Mouse (Mus musculus): ENCODE data around the gene 1700017B05Rik.
"Not testable (repeated sequence)": the region's sequence is repeated elsewhere in the genome, so short reads cannot be mapped to it uniquely, and the experiment has no call there.

Gene 1700017B05Rik

DNA sequence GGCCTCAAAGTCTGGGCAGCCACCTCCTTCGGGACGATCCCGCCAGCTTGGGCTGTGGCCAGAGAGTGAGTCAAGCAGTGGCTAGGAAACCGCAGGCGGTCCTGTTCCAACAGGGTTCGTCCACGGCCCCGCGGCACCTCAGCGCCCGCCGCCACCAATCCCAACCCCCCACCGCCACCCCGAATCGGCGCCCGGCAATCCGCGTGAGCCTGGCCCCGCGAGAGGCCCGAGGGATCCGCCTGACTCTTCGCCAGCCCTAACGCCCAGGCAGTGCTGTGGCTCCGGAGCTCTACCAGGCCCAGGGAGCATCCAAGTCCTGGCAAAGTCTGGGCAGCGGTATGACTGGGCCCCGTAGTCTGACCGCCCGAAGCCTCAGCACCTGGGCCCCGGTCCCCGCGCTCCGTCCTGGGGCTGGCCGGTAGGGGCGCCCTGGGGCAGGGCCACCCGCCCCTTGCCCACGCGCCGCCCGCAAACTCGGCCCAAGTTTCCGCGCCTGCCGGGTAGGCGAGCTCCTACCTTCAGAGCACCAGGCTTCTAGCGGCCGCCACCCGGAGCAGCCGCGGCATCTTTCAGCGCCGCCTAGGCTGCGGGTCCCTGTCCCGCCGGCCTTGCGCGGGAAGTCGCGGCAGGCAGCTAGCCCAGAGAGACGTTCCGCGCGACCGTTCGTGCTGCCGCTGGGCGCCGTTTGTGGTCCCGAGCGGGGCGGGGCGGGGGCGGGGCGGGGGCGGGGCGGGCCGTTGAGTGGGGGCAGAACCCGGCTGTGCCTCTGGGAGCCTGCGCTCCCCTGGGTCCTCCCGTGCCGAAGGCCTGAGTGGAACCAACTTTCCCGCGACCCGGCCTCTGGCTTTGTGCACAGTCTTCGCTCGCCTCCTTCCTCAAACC lies at the start of gene 1700017B05Rik:
1700017B05Rik (minus strand) TSS at position 700 of the 882 bp plus-strand sequence.
- peak; percentile 68 to 84 for DNase-seq (ENCODE audit: low spot score in 2 of 2)

DNA sequence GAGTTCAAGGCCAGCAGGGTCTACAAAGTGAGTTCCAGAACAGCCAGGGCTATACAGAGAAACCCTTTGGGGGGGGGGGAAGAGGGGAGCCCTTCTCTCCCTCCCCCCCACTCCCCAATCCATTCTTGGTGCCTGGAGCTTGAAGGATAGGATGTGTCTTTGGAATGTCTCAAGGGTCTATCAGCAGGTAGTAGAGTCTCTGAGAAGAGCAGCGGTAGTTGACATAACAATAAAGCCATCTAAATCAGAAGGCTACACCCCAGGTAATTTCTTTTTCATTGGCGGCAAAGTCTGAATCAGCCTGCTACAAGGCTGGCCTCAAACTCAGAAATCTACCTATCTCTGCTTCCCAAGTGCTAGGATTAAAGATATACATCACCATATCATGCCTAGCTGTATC lies 48.5 kb upstream of the 1700017B05Rik start:
- no peak for DNase-seq (ENCODE audit: low spot score in 2 of 2)

DNA sequence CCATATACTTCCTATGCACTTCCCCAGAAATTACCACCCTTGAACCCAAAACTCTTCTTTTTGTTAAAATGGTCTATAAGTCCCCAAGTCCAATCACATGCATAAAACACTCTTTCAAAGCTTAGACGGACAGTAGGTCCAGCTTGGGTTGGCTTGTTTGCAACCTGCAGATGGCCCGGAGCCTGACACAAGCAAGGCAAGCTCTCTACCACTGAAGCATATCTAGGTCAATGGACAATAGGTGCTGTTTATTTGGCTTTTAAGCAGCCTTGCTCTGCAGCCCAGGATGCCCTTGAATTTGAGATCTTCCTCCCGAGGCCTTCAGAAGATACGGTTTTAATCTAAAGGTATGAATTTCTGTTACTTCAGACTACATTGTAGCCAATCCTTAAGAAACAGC lies 46.9 kb upstream of the 1700017B05Rik start:
- no peak for DNase-seq (ENCODE audit: low spot score in 2 of 2)

DNA sequence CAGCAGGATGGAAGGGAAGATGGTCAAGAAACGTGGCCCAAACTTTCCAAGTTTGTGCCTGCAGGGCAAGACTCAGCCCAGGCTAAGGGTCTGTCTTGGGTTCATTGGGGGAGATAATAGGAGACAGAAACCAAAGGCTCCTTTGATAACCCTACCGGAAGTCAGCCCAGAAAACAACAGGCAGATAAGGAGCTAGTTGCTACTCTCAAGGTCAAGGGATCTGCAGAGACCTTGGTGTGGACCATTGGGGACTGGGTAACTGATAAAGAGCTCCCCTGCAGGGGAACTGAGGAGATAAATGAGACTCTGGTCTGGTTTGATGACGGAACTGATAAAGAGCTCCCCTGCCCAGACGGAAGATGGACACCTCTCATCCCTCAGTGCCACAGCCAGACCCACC lies 45.0 kb upstream of the 1700017B05Rik start:
- no peak for DNase-seq (ENCODE audit: low spot score in 2 of 2)

DNA sequence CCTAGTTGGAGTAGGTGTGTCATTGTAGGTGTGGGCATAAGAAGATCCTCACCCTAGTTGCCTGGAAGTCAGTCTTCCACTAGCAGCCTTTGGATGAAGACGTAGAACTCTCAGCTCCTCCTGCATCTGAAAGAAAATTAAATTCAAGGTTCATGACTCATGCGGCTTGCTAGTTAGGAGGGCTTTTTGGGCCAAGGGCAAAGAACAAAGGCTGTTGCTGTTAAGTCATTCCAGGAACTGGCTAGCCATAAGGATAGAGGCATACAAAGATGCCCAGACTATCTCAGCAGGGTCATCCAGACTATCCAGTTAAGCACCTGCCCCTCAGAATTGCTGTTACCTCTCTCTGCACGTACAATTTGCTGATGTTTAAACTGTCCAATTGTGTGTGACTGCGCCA lies 42.3 kb upstream of the 1700017B05Rik start:
- not testable (repeated sequence) for DNase-seq (ENCODE audit: low spot score in 2 of 2)

DNA sequence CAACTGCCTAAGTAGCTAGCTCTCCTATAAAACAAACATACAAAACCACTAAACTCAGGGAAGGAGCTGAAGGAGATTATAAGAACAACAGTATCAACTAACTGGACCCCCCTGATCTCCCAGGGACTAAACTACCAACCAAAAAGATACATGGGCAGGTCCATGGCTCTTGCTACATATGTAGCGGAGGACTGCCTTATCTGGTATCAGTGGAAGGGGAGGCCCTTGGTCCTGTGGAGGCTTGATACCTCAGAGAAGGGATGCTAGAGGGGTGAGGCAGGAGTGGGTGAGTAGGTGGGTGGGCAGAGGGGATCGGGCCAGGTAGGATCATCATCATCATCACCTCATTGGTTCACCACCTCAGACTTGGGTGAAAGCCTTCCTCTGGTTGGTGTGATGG lies 41.8 kb upstream of the 1700017B05Rik start:
- no peak for DNase-seq (ENCODE audit: low spot score in 2 of 2)

DNA sequence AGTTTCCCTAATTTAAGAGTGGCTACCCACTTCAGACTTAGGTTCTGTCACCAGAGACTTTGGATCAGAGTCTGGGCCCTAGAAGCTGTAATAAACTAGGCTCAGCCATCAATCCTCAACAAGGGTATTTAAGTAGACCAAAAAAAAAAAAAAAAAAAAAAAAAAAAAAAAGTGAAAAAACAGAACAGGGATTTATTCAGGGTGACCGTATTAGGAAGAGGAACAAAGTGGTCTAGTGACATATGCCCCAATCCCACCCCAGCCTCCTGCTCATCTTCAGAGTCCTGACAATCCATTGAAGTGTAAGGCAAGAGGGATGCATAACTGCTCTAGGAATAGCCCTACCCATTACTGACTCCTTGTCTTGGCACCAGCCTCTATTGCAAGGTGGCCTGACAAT lies 40.9 kb upstream of the 1700017B05Rik start:
- no peak for DNase-seq (ENCODE audit: low spot score in 2 of 2)

DNA sequence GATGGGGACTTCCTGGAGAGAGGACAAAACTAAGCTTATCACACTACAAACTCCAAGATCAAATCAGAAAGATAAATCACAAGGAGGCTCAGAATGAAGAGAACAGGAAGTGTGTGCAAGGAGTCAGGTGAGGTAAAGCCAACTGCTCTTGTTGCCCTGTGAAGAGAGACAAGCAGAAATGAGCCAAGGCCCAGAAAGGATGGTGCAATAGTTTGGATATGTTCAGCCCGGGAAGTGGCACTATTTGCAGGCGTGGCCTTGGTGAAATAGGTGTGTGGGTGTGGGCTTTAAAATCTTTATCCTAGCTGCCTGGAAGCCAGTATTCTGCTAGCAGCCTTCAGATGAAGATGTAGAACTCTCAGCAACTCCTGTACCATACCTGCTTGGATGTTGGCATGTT lies 38.4 kb upstream of the 1700017B05Rik start:
- DNase-seq (ENCODE audit: low spot score in 2 of 2) = no peak

DNA sequence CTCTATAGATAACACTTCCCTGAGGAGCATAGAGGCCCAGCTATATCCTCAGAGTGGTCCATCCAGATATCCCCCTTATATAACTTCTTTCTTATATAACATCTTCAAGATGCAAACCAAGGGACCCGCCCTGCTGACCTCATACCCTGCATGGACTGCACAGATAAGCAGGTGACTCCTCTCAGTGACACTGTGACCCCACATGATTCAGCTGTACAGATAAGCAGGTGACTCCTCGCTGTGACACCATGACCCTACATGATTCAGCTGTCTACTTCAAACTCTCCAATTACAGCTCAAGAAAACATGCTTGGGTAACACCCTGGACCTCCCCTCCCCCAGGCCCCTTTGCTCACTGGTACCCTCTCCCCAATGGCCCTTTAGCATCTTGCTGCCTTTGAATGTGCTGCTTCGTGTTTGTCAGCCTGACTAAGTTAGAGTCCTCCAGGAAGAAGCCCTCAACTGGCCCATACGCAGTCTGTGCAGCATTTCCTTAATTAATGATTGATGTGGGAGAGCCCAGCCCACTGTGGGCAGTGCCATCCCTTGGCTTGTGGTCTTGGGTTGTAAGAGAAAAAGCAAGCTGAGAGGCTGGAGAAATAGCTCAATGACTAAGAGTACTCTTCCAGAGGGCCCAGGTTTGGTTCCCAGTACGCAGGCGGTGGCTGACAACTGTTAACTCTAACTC lies 37.5 kb upstream of the 1700017B05Rik start:
- DNase-seq (ENCODE audit: low spot score in 2 of 2) = no peak

DNA sequence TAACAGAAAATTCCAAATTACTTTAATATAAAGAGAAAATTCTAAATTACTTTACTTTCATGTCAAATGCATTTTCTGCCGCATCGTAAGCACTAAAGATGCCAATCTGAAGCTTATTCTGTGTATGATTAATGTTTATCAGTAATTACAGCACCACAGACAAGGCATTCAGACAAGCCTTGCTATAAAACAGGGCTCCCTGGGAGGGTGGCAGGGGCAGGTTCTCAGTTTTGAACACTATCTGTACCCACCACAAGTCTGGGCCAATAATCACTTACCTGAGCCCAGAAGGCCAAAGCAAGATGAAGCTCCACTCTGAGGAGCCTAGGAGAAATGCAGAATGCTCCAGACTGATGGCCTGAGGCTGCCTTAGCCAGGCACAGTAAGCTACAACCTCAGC lies 35.5 kb upstream of the 1700017B05Rik start:
- DNase-seq (ENCODE audit: low spot score in 2 of 2) = no peak

DNA sequence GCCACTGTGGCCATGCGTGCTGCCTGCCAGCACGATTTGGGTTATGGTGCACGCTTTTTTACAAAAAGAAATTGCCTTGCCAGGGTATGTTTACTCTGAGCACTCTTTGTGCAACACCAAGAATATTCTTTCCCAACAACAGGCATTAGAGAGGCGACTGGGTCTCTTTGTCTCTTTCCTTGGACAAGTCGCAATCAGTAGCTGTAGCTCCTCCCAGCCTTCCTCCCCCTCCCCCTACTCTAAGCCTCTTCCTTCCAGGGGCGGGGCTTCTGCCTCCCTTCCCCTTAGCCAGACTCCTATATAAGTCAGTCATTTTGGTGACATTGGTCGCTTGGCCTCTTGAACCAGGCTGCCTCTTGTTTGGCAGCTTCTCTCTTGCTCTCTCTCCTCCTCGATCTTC lies 33.9 kb upstream of the 1700017B05Rik start:
- no peak for DNase-seq (ENCODE audit: low spot score in 2 of 2)

DNA sequence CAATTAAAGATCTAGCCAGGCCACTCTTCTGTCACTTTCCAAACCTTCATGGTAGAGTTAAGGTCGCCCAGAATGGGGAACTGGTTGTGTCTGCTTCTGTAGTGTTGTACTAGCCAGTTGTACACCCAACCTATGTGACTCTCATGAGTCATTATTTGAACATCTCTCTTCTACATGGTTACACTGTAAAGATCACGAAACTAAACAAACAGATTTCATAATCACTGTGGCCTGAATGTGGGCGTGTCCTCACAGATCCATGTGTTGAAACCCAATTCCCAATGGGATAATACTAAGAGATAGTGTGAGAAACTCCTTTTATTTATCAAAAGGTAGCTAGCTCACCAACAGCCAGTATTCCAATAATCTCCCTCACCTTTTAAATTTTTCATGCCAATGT lies 33.3 kb upstream of the 1700017B05Rik start:
- DNase-seq (ENCODE audit: low spot score in 2 of 2) = no peak

DNA sequence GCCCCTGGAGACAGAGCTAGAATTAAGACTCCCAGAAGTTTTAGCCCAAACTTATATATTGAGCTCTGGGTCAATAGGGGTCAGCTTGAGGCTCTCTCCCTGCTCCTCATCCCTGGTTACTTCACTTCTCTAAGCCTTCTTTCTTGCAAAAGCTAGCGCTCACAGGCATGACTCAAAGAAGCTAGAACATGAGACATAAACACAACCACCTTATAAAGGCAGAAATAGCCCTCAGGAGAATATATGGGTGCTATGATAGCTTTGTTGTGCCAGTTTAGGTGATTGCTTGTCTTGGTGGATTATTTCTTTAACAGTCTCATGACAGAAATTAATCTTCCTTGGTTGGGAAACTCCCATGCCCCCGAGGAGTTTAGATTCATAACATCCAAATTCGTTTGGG lies 32.5 kb upstream of the 1700017B05Rik start:
- no peak for DNase-seq (ENCODE audit: low spot score in 2 of 2)

DNA sequence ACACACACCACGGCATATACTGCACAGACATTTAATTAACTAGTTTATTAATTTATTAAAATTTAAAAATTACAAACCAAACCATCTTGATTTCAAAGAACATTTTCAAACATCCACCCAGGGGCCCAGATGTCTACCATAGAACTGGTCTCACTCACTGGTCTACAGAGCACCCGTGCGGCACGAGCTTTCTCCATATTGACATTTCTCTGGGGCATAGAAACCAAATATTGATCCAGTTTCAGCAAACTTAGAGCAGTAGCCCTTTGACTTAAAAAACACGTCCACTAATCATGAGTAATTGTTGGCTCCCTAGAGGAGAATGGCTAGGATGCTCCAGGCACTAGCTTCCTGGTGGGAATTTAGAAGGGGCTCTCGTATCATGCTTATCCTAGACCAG lies 24.8 kb upstream of the 1700017B05Rik start:
- DNase-seq (ENCODE audit: low spot score in 2 of 2) = no peak

DNA sequence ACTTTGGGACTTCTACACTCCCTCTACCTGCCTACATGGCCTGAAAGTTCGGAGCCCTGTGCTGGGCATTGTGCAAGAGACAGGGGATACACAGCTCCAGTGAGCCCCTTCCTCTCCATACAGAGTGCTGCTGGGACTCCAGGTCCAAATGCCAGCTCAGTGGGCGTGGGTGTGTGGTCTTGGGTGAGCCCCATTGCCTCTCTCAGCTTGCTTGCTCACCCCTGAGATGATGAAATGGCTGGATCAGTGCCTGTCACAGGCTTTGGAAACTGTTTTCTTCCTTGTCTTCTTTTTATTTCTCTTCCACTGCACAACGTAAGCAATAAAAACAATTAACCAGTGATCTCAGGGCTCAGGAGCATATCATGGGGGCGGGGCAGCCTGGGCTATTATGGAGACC lies 20.9 kb upstream of the 1700017B05Rik start:
- DNase-seq (ENCODE audit: low spot score in 2 of 2) = no peak

DNA sequence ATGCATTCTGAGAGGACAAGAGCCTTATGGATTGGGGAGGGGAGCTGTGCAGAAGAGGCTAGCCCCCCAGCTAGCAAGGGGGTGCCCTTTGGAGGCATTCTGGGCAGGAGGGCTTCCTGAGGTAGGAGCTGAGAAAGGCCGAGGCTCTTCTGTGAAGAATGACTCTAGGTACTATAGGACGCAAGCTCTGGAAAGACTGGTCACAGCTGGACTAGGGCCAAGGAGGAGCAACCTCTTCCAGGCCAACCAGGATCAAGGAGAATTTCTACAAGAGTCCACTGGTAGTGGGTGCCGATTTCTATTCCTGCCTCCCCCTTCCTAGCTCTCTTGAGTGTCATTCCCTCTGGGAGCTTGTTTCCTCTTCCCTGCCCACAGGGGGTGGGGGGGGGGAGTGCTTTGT lies 20.3 kb upstream of the 1700017B05Rik start:
- no peak for DNase-seq (ENCODE audit: low spot score in 2 of 2)

DNA sequence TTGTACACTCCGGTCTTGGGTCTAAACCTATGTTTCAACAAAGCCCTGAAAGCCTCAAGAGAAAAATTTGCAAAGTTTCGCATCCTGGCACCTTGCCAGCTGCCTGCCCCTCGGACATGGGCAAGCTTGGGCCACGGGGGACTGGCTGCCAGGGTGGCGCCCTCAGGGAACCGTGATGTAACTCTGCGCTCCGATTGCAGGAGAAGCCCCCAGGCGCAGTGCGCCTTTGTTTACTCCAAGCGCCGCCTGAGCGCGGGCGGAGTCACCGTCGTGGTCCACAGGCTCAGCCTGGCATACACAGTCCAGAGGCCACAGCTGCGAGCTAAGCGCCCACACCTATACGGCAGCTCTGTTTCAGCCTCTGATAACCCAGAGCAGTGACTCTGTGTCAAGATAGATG lies 19.1 kb upstream of the 1700017B05Rik start:
- DNase-seq (ENCODE audit: low spot score in 2 of 2) = no peak

DNA sequence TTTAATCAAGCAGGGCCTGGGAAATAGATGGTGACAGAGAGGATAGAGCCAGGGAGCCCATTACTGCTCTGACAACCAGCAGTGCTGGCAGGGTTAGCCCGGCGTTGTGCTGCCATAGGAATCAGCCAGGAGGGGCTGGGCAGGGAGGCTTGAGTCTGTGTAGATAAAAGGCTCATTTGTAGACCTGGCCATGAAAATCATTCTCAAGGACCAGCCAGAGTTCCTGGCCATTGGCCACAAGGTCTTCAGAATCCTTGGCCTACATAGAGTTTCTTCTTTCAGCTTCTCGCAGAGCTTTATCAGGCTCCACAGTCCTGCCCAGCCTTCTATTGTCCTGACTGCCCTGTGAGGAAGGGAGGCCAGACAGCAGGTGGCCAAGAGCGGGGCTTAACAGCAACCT lies 17.0 kb upstream of the 1700017B05Rik start:
- no peak for DNase-seq (ENCODE audit: low spot score in 2 of 2)

DNA sequence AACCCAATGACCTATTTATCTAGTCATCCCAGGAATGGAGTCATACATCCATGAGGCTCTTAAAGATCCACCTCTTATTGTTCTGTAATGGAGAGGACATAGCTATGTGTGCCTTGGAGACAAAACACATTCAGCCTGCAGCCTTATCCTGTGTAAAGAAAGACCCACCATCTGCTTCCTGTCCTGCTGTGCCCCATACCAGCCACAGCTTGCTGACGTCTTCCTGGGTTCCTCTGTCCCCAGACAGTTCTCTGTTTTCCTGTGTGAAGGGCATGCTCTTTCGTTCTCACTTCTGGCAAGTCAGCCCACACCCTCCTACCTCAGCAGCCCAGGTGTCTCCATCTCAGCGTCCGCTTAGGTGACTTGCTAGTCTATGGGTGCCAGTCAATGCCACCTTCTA lies 15.9 kb upstream of the 1700017B05Rik start:
- peak; percentile 59 to 60 for DNase-seq (ENCODE audit: low spot score in 2 of 2)

DNA sequence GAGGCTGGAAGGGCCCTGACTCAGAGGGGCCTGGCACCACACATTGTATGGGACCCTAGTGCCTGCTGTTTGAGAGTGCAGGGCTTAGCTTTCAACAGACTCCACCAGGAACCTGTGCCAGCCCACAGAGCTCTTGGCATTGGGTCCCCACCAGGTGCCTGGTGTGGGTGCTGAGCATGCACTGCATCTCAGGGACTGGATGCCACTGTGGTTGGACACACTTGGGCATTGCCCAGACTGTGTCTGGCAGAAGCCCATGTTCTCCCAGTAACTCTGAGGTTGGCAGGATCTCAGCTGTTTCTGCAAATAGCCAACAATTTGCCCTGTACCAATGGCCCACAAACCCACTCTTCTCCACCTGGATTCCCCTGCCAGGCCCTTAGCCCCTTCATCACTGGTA lies 13.9 kb upstream of the 1700017B05Rik start:
- DNase-seq (ENCODE audit: low spot score in 2 of 2) = no peak

DNA sequence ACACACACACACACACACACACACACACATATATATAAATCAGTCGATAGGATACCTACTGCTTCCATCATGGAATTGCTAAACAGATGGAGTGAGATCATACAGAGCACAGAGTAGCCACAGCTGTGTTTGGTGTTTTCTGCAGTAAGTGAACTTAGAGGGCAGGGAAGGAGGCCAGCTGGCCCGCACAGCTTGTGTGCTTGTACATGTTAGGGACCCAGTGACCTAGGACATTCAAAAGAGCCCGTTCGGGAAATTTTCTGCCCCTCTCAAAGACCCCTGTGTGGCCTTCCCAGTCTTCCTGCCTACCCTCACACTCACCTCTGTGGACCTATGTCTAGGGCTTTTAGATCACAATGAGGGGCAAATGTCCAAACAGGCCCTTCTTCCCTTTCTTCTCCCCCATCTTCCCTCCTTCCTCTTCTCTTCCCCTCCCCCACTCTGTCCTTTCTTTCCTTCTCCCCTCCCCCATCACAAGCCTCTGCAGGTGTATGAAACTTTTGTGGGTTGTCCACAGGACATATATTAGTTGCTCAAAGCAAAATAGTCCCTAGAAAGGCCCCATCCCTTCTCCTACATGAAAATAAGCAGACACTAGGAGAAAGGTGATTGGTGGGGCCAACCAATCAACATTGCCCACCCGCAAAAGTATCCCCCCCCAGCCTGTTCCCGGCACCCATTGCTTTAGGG lies 11.5 kb upstream of the 1700017B05Rik start:
- DNase-seq (ENCODE audit: low spot score in 2 of 2) = no peak

DNA sequence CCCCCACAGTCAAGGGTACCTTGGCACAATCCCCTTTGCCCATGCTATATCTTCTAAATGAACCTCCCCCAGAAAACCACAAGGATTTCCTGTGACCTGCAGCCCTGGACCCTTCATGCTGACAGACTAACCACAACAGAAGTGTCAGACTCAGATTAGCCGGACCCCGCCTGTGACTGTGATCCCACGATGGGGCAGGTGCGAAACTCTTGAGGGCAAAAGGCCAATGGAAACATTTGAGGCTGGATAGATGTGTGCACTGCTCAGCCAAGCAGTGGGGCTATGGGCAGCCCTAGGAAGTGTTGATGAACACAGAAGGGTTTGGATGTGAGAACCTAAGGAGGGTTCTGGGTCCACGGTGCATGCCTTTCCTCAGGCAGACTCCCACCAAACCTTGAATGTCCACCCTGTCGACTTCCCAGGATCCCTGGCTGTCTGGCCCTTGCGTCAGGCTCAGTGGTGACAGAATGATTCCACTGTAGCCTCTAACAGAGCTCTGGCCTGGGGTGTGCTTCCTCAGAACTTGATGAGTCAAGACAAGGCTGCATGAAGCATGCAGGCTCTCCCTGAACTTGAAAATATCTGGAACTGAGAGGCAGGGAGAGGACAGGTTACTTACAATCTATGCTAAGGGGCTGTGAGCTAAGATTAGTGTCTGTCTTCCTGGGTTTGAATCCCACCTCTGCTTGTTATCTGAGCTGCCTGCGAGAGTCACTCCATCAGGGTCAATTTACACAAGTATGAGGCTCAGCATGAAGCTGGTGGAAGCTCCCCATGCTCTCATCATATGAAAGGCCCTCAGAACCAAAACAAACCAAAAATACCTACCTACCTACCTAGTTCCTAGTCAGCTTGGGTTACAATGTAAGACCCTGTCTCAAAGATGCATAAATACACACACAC lies 10.7 kb upstream of the 1700017B05Rik start:
- no peak for DNase-seq (ENCODE audit: low spot score in 2 of 2)

Measured in thymus, postnatal 10 days (tissue).